Mouse (Mus musculus): Measurements from ENCODE around the gene Tesmin. TPM values are rescaled to one million over a fixed set of nuclear protein-coding genes. Genes with fewer than 3 reads are reported as not detected.

Gene Tesmin
- total RNA-seq, 4 experiments from 2014 or later, result 0.22 to 0.64 (median 0.42) TPM

DNA sequence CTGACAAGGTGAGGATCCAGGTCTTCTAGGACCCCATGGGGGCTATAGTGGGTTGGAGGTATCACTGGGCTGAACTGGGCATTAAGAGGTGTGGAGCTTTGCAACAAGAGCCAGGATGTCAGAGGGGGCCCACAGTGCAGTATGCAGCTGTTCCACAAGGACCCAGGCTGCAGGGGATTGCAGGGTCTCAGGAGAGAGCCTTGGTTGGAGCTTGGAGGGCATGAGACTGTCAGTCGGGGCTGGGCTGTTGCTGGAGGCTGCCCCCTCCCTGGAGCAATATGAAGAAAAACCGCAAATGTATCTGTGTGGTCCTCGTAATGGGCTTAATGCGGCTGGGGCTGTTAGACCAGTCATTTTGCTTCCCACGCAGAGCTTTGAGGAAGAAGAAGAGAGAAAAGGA, 52.0 kb downstream of the Tesmin start:
- no peak for DNase-seq (ENCODE audit: low spot score in 2 of 2)

- DNase-seq (ENCODE audit: low spot score in 2 of 2), result no peak
Measured at GRCm38 (mm10) chr19:3441092-3441491, 52.4 kb downstream of the Tesmin start.

DNA sequence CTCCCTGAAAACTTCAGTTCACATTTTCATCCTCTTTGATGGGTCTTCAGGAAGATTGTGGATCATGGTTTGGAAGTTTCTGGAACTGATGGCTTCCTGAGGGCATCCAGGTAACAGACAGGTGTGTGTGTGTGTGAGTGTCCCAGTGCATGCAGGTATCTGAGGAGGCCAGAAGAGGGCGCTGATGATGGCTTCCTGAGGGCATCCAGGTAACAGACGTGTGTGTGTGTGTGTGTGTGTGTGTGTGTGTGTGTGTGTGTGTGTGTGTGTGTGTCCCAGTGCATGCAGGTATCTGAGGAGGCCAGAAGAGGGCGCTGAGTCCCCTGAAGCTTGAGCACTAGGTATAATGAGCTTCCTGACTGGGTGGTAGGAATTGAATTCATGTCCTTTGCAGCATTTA, 58.7 kb downstream of the Tesmin start:
- DNase-seq (ENCODE audit: low spot score in 2 of 2), result no peak

GRCm38 (mm10) chr19:3449248-3449647, 60.6 kb downstream of the Tesmin start:
- DNase-seq (ENCODE audit: low spot score in 2 of 2), result no peak

DNA sequence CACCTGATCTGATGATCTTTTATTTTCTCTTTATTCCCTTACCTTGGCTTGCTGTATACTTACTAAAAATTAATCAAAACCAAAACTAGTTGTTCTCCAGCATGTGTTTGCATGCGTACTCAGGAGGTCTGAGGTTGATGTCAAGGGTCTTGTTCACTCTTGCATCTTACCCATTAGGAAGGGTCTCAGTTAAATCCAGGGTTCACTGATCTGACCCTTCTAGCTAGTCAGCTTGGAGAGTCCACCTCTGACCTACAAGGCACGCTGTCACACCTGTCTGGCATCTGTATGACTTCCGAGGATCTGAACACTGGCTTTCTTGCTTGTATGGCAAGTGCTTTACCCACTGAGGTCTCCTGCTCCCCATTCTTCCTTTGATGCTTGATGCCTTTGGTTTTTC, 62.1 kb downstream of the Tesmin start:
- DNase-seq (ENCODE audit: low spot score in 2 of 2), result no peak

GRCm38 (mm10) chr19:3451170-3451569, 62.5 kb downstream of the Tesmin start:
- peak in 1 of 2 experiments; percentile 43 for DNase-seq (ENCODE audit: low spot score in 2 of 2)

- no peak for DNase-seq (ENCODE audit: low spot score in 2 of 2)
Measured at GRCm38 (mm10) chr19:3451649-3452048, 63.0 kb downstream of the Tesmin start.

Other genes starting within 250 kb of the Tesmin start
- 10 to 100 TPM; 51.7 to 58.8 (median 58.0) TPM for gene Mrpl21, start 106.0 kb upstream of the Tesmin start, total RNA-seq (2022)
- 1 to 10 TPM; 4.2 to 5.5 (median 4.6) TPM for gene Ighmbp2, start 105.8 kb upstream of the Tesmin start, total RNA-seq (2022)
- gene Cpt1a, start 66.5 kb upstream of the Tesmin start, total RNA-seq (2022), result 1 to 10 TPM; 6.4 to 9.3 (median 7.5) TPM
- gene Gal, start 25.7 kb downstream of the Tesmin start, total RNA-seq (2022), result under 1 TPM in 1 of 4 experiments, not detected in 3; 0.90 TPM
- gene Ppp6r3, start 186.9 kb downstream of the Tesmin start, total RNA-seq (2022), result 10 to 100 TPM; 54.6 to 64.5 (median 59.5) TPM

All from gastrocnemius, adult 8-10 months (tissue).